Mouse (Mus musculus) myocyte (in vitro differentiated cells): ENCODE data around the gene Hist1h2bf.

Experiments used
- CEBPB ChIP-seq: IDR thresholded peaks from 2 replicates; pipeline ENCODE4 v1.6.1; 2011; ENCODE audit warnings: mild to moderate bottlenecking, moderate library complexity; ENCODE audit not compliant: poor library complexity, insufficient read depth, severe bottlenecking
- E2F4 ChIP-seq: IDR thresholded peaks from one replicate; pipeline ENCODE4 v1.6.1; 2011; ENCODE audit warnings: mild to moderate bottlenecking, control low read depth, moderate library complexity; ENCODE audit not compliant: insufficient read depth
- MAX ChIP-seq: IDR thresholded peaks from one replicate; pipeline ENCODE4 v1.6.1; 2011; ENCODE audit warnings: low read depth, mild to moderate bottlenecking, control low read depth
- MYOG ChIP-seq, 3 experiments: IDR thresholded peaks; one replicate each; pipeline ENCODE4 v1.6.1; 2011; ENCODE audit warnings: control low read depth in 2 of 3, low read depth in 2 of 3, mild to moderate bottlenecking in 2 of 3; ENCODE audit not compliant: insufficient read length in 2 of 3, control insufficient read depth in 1 of 3, insufficient read depth in 1 of 3
- POLR2A ChIP-seq: IDR thresholded peaks from one replicate; pipeline ENCODE4 v1.6.1; 2011; ENCODE audit warnings: low read depth, mild to moderate bottlenecking, control low read depth, moderate library complexity; ENCODE audit not compliant: insufficient read length
- POLR2AphosphoS2 ChIP-seq: IDR thresholded peaks from one replicate; pipeline ENCODE4 v1.6.1; 2011; ENCODE audit warnings: low read depth, control low read depth; ENCODE audit not compliant: insufficient read length
- REST ChIP-seq: IDR thresholded peaks from one replicate; pipeline ENCODE4 v1.6.1; 2011; ENCODE audit warnings: mild to moderate bottlenecking, control low read depth, moderate library complexity; ENCODE audit not compliant: insufficient read depth, insufficient read length
- TCF12 ChIP-seq: IDR thresholded peaks from one replicate; pipeline ENCODE4 v1.6.1; 2011; ENCODE audit warnings: mild to moderate bottlenecking, control low read depth; ENCODE audit not compliant: poor library complexity, insufficient read depth, severe bottlenecking
- USF1 ChIP-seq: IDR thresholded peaks from one replicate; pipeline ENCODE4 v1.6.1; 2011; ENCODE audit warnings: low read depth, mild to moderate bottlenecking, control low read depth, moderate library complexity

GRCm38 (mm10) chr13:23597957-23598356 lies 24.0 kb upstream of the Hist1h2bf start:
- no peak for TF ChIP-seq MAX
- no peak for TF ChIP-seq CEBPB
- TF ChIP-seq POLR2A: no peak
- TF ChIP-seq REST: no peak
- TF ChIP-seq POLR2AphosphoS2: no peak
- TF ChIP-seq E2F4: no peak
- no peak for TF ChIP-seq MYOG (IDR thresholded peaks at IDR 0.05; ENCODE audit: control insufficient read depth in 1 of 3, insufficient read depth in 1 of 3, insufficient read length in 2 of 3, low read depth in 2 of 3)
- TF ChIP-seq TCF12: no peak
- TF ChIP-seq USF1: no peak
